Mouse (Mus musculus) kidney, embryonic 16.5 days (tissue): ENCODE measurements around the gene Dolpp1. TPM values are rescaled to one million over a fixed set of nuclear protein-coding genes. Genes with fewer than 3 reads are reported as not detected.

Source experiments
- ATAC-seq: fragments of 200-750 bp; cut with Nextera tagmentation; 2 replicates; pipeline ENCODE4 v1.8.0; 2017; ENCODE audit warnings: moderate TSS enrichment; ENCODE audit not compliant: low FRiP score, low TSS enrichment
- H3K27ac ChIP-seq: fragments of 300-500 bp; sonication (generic); 2 replicates; pipeline ENCODE4 v1.5.1; 2014; ENCODE audit warnings: low read length
- H3K27me3 ChIP-seq: fragments of 300-500 bp; sonication (generic); 2 replicates; pipeline ENCODE4 v1.6.1; 2014; ENCODE audit warnings: low read length, control low read depth, mixed read lengths; ENCODE audit not compliant: insufficient read depth
- H3K36me3 ChIP-seq: fragments of 300-500 bp; sonication (generic); 2 replicates; pipeline ENCODE4 v1.6.1; 2014; ENCODE audit warnings: low read length, control low read depth, mixed read lengths; ENCODE audit not compliant: insufficient read depth
- H3K4me1 ChIP-seq: fragments of 300-500 bp; sonication (generic); 2 replicates; pipeline ENCODE4 v1.6.1; 2014; ENCODE audit warnings: low read length, control low read depth, mixed read lengths; ENCODE audit not compliant: insufficient read depth
- H3K4me2 ChIP-seq: fragments of 300-500 bp; sonication (generic); replicated peaks from 2 replicates; pipeline ENCODE4 v1.6.1; 2014; ENCODE audit warnings: low read depth, low read length
- H3K4me3 ChIP-seq: fragments of 300-500 bp; sonication (generic); 2 replicates; pipeline ENCODE4 v1.5.1; 2014; ENCODE audit warnings: mild to moderate bottlenecking, low read length
- H3K9ac ChIP-seq: fragments of 300-500 bp; sonication (generic); replicated peaks from 2 replicates; pipeline ENCODE4 v1.6.1; 2014; ENCODE audit warnings: low read length
- H3K9me3 ChIP-seq: fragments of 300-500 bp; sonication (generic); 2 replicates; pipeline ENCODE4 v1.6.1; 2016; ENCODE audit warnings: low read length, control low read depth
- WGBS: fragments of 180-500 bp; shearing (Covaris S2); extraction: QIAGEN DNeasy Blood & Tissue Kit; methylation state at CpG from one replicate; pipeline ENCODE4 v1.1.7; 2014; 5-methylcytosine and 5-hydroxymethylcytosine counted together
- polyA plus RNA-seq: library from polyadenylated mRNA; unstranded; fragments of >200 nt; fragmentation: Nextera tagmentation; extraction: Ambion mirVana; gene quantifications from 2 replicates; pipeline ENCODE4 v1.2.1, GENCODE M21; 2015

The Dolpp1 gene
- polyA plus RNA-seq, result 44.2 and 46.8 TPM in 2 replicates

GRCm38 (mm10) chr2:30392114-30392576, at the start of gene Dolpp1:
Gene Dolpp1, plus strand, starts transcription at chr2:30392254.
- Histone ChIP-seq H3K4me1 (peaks cover 18% of the 10 kb centered on the region), H3K9ac (peak within 1 kb of the TSS; percentile 71)
- 0% methylated on average over 40 of the region's 40 CpGs for WGBS

GRCm38 (mm10) chr2:30342544-30342943, 49.5 kb upstream of the Dolpp1 start:
- Histone ChIP-seq H3K9ac (no peak overlapping the region), H3K9me3 (no peaks in the 10 kb centered on the region), H3K4me3 (no peak overlapping the region), H3K4me2 (no peak overlapping the region), H3K27ac (no peak overlapping the region), H3K4me1 (no peaks in the 10 kb centered on the region), H3K27me3 (no peaks in the 10 kb centered on the region), H3K36me3 (peaks cover 81% of the 10 kb centered on the region)
- WGBS, result 89% methylated on average over 7 of the region's 7 CpGs
- no peak for ATAC-seq

More at GRCm38 (mm10) chr2:30392114-30392576, at the start of gene Dolpp1:
- Histone ChIP-seq H3K4me2 (peak within 1 kb of the TSS; percentile 83), H3K27ac (peak within 1 kb of the TSS; percentile 81), H3K4me3 (peak within 1 kb of the TSS; percentile 63), H3K9me3 (no peaks in the 10 kb centered on the region), H3K27me3 (no peaks in the 10 kb centered on the region), H3K36me3 (peaks cover 5% of the 10 kb centered on the region; the same call in 1 of the 2 replicates)
- peak; percentile 98 for ATAC-seq

GRCm38 (mm10) chr2:30343601-30344137, 48.4 kb upstream of the Dolpp1 start:
- no peak overlapping the region for H3K27ac ChIP-seq
- no peak for ATAC-seq
- no peaks in the 10 kb centered on the region for H3K9me3 ChIP-seq
- H3K4me1 ChIP-seq, result no peaks in the 10 kb centered on the region
- no peak overlapping the region for H3K4me3 ChIP-seq
- no peak overlapping the region for H3K9ac ChIP-seq
- no peaks in the 10 kb centered on the region for H3K27me3 ChIP-seq
- H3K4me2 ChIP-seq, result no peak overlapping the region
- 66% methylated on average over 14 of the region's 14 CpGs for WGBS
- peaks cover 77% of the 10 kb centered on the region for H3K36me3 ChIP-seq

GRCm38 (mm10) chr2:30345971-30346676, 45.9 kb upstream of the Dolpp1 start:
- Histone ChIP-seq H3K9me3 (no peaks in the 10 kb centered on the region), H3K27me3 (no peaks in the 10 kb centered on the region), H3K27ac (no peak overlapping the region), H3K9ac (no peak overlapping the region), H3K4me2 (no peak overlapping the region), H3K4me1 (no peaks in the 10 kb centered on the region), H3K36me3 (peaks cover 74% of the 10 kb centered on the region), H3K4me3 (no peak overlapping the region)
- no peak for ATAC-seq
- 91% methylated on average over 7 of the region's 7 CpGs for WGBS

GRCm38 (mm10) chr2:30349196-30349595, 42.9 kb upstream of the Dolpp1 start:
- Histone ChIP-seq H3K4me2 (no peak overlapping the region), H3K9ac (no peak overlapping the region), H3K4me3 (no peak overlapping the region), H3K9me3 (no peaks in the 10 kb centered on the region), H3K27me3 (no peaks in the 10 kb centered on the region), H3K27ac (no peak overlapping the region), H3K4me1 (no peaks in the 10 kb centered on the region), H3K36me3 (peaks cover 53% of the 10 kb centered on the region)
- 84% methylated on average over 6 of the region's 6 CpGs for WGBS
- no peak for ATAC-seq

GRCm38 (mm10) chr2:30351149-30351548, 40.9 kb upstream of the Dolpp1 start:
- Histone ChIP-seq H3K27ac (no peak overlapping the region), H3K4me1 (no peaks in the 10 kb centered on the region), H3K4me2 (no peak overlapping the region), H3K4me3 (no peak overlapping the region), H3K9ac (no peak overlapping the region), H3K9me3 (no peaks in the 10 kb centered on the region), H3K27me3 (no peaks in the 10 kb centered on the region), H3K36me3 (peaks cover 39% of the 10 kb centered on the region)
- WGBS, result 65% methylated on average over 2 of the region's 2 CpGs
- ATAC-seq, result no peak

- H3K4me3 ChIP-seq, result no peak overlapping the region
- peaks cover 19% of the 10 kb centered on the region for H3K4me1 ChIP-seq
- H3K27me3 ChIP-seq, result no peaks in the 10 kb centered on the region
- no peak overlapping the region for H3K9ac ChIP-seq
- no peak overlapping the region for H3K4me2 ChIP-seq
- ATAC-seq, result no peak
- no peaks in the 10 kb centered on the region for H3K9me3 ChIP-seq
- 59% methylated on average over 4 of the region's 4 CpGs for WGBS
- peaks cover 15% of the 10 kb centered on the region; the same call in 1 of the 2 replicates for H3K36me3 ChIP-seq
- H3K27ac ChIP-seq, result no peak overlapping the region
These were observed 36.2 kb upstream of the Dolpp1 start for GRCm38 (mm10) chr2:30355861-30356260.

- WGBS, result 49% methylated on average over 2 of the region's 4 CpGs
- ATAC-seq, result no peak
These were observed 35.8 kb upstream of the Dolpp1 start for GRCm38 (mm10) chr2:30356266-30356665.

GRCm38 (mm10) chr2:30356906-30357305, 35.1 kb upstream of the Dolpp1 start:
- Histone ChIP-seq H3K9me3 (no peaks in the 10 kb centered on the region), H3K27me3 (no peaks in the 10 kb centered on the region), H3K4me2 (no peak overlapping the region), H3K36me3 (peaks cover 10% of the 10 kb centered on the region; the same call in 1 of the 2 replicates), H3K27ac (0 out of 2 replicates have a peak overlapping the region, but pooled peaks have one; percentile 57), H3K4me3 (no peak overlapping the region), H3K9ac (peak overlapping the region; percentile 71; the same call in 1 of the 2 replicates), H3K4me1 (peaks cover 19% of the 10 kb centered on the region)
- 67% methylated on average over 9 of the region's 9 CpGs for WGBS
- no peak for ATAC-seq

More at GRCm38 (mm10) chr2:30356266-30356665, 35.8 kb upstream of the Dolpp1 start:
- Histone ChIP-seq H3K4me2 (no peak overlapping the region), H3K9ac (no peak overlapping the region), H3K27ac (no peak overlapping the region), H3K4me3 (no peak overlapping the region), H3K9me3 (no peaks in the 10 kb centered on the region), H3K27me3 (no peaks in the 10 kb centered on the region), H3K4me1 (peaks cover 19% of the 10 kb centered on the region), H3K36me3 (peaks cover 11% of the 10 kb centered on the region; the same call in 1 of the 2 replicates)
